Mouse (Mus musculus) thymus, postnatal 0 days (tissue): ENCODE data around the gene Fkbp6. TPM values are rescaled to one million over a fixed set of nuclear protein-coding genes. Genes with fewer than 3 reads are reported as not detected.

ENCODE experiments used
- DNase-seq: peaks from one replicate; pipeline ENCODE4 v3.0.0-alpha.2; 2015; ENCODE audit warnings: low spot score
- polyA plus RNA-seq: library from polyadenylated mRNA; unstranded; fragments of >200 nt; fragmentation: Nextera tagmentation; extraction: Ambion mirVana; gene quantifications from 2 replicates; pipeline ENCODE4 v1.2.1, GENCODE M21; 2015

Gene Fkbp6
- polyA plus RNA-seq, 1 experiment from 2014 or later, result 0.16 TPM

GRCm38 (mm10) chr5:135352995-135353394, 3.2 kb upstream of the Fkbp6 start, which contains the start of gene Trim50:
Gene Trim50 (plus strand): TSS chr5:135353295.
- no peak for DNase-seq

GRCm38 (mm10) chr5:135351606-135352005, 1.8 kb upstream of the Fkbp6 start:
- DNase-seq, result no peak

GRCm38 (mm10) chr5:135347511-135348011, 2.3 kb downstream of the Fkbp6 start:
- DNase-seq, result no peak

- no peak for DNase-seq
Measured at GRCm38 (mm10) chr5:135346430-135346829, 3.4 kb downstream of the Fkbp6 start.

- no peak for DNase-seq
Measured at GRCm38 (mm10) chr5:135345989-135346388, 3.9 kb downstream of the Fkbp6 start.

- DNase-seq, result no peak
Measured at GRCm38 (mm10) chr5:135337575-135337974, 12.3 kb downstream of the Fkbp6 start.

- DNase-seq, result no peak
Measured at GRCm38 (mm10) chr5:135331161-135331560, 18.7 kb downstream of the Fkbp6 start.

- no peak for DNase-seq
Measured at GRCm38 (mm10) chr5:135330201-135330600, 19.6 kb downstream of the Fkbp6 start.

GRCm38 (mm10) chr5:135329471-135329870, 20.4 kb downstream of the Fkbp6 start:
- DNase-seq, result no peak

GRCm38 (mm10) chr5:135326121-135326659, 23.7 kb downstream of the Fkbp6 start:
- DNase-seq, result no peak

GRCm38 (mm10) chr5:135322197-135322596, 27.6 kb downstream of the Fkbp6 start:
- DNase-seq, result no peak

- DNase-seq, result no peak
Measured at GRCm38 (mm10) chr5:135319856-135320255, 30.0 kb downstream of the Fkbp6 start.

- no peak for DNase-seq
Measured at GRCm38 (mm10) chr5:135316177-135316576, 33.7 kb downstream of the Fkbp6 start.

- no peak for DNase-seq
Measured at GRCm38 (mm10) chr5:135306321-135306965, 43.4 kb downstream of the Fkbp6 start.

- no peak for DNase-seq
Measured at GRCm38 (mm10) chr5:135302454-135302853, 47.4 kb downstream of the Fkbp6 start.

- no peak for DNase-seq
Measured at GRCm38 (mm10) chr5:135301916-135302315, 47.9 kb downstream of the Fkbp6 start.

- DNase-seq, result no peak
Measured at GRCm38 (mm10) chr5:135292001-135292400, 57.8 kb downstream of the Fkbp6 start.

GRCm38 (mm10) chr5:135291193-135291592, 58.7 kb downstream of the Fkbp6 start:
- DNase-seq, result no peak

- DNase-seq, result no peak
Measured at GRCm38 (mm10) chr5:135290703-135291102, 59.1 kb downstream of the Fkbp6 start.

GRCm38 (mm10) chr5:135286926-135287325, 62.9 kb downstream of the Fkbp6 start:
- DNase-seq, result no peak

- DNase-seq, result peak; percentile 78
Measured at GRCm38 (mm10) chr5:135286185-135286584, 63.7 kb downstream of the Fkbp6 start.

- DNase-seq, result no peak
Measured at GRCm38 (mm10) chr5:135285211-135285610, 64.6 kb downstream of the Fkbp6 start.

- no peak for DNase-seq
Measured at GRCm38 (mm10) chr5:135280226-135280625, 69.6 kb downstream of the Fkbp6 start.
